Mouse (Mus musculus): Measurements from ENCODE around the gene Ifitm7. TPM values are rescaled to one million over a fixed set of nuclear protein-coding genes. Genes with fewer than 3 reads are reported as not detected.
"Not testable (repeated sequence)": the region's sequence is repeated elsewhere in the genome, so short reads cannot be mapped to it uniquely, and the experiment has no call there.

Gene Ifitm7
- polyA plus RNA-seq, 1 experiment, result not detected

DNA sequence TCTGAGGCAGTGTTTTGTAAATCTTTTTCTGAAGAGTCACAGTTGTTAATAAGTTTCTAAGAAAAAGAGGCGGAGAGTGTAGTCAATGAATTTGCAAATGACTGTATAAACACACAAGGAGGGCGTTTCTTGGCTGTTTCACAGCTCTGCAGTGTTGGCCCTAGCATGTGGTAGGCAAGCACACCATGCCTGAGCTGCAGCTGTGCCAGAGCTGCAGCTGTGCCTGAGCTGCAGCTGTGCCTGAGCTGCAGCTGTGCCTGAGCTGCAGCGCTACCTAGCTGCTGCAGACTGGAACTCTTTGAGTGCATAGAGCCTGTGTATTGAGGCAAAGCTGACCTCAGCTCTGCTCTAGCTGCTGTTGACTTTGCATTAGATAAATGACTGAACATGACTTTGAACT lies 17.5 kb upstream of the Ifitm7 start:
- Histone ChIP-seq H3K27me3 (ENCODE audit: control insufficient read depth, insufficient read depth, low read length) (no peaks in the 10 kb centered on the region), H3K4me3 (ENCODE audit: low read depth, low read length) (no peak overlapping the region), H3K36me3 (ENCODE audit: control insufficient read depth, insufficient read depth, low read length) (no peaks in the 10 kb centered on the region), H3K4me1 (ENCODE audit: control insufficient read depth, insufficient read depth, insufficient read length, low read length) (peaks cover 12% of the 10 kb centered on the region; the same call in 1 of the 2 replicates), H3K27ac (ENCODE audit: insufficient read depth, low read depth, low read length) (peak overlapping the region; percentile 69)
- peak; percentile 53; the same call in 1 of the 2 replicates for TF ChIP-seq CTCF (IDR thresholded peaks at IDR 0.05; ENCODE audit: extremely low read depth, insufficient read length, insufficient replicate concordance, low read depth, low read length)
- TF ChIP-seq POLR2A (IDR thresholded peaks at IDR 0.05; ENCODE audit: low read depth, low read length), result no peak
- whole genome bisulfite sequencing, result 11% methylated on average over 3 of the region's 3 CpGs

DNA sequence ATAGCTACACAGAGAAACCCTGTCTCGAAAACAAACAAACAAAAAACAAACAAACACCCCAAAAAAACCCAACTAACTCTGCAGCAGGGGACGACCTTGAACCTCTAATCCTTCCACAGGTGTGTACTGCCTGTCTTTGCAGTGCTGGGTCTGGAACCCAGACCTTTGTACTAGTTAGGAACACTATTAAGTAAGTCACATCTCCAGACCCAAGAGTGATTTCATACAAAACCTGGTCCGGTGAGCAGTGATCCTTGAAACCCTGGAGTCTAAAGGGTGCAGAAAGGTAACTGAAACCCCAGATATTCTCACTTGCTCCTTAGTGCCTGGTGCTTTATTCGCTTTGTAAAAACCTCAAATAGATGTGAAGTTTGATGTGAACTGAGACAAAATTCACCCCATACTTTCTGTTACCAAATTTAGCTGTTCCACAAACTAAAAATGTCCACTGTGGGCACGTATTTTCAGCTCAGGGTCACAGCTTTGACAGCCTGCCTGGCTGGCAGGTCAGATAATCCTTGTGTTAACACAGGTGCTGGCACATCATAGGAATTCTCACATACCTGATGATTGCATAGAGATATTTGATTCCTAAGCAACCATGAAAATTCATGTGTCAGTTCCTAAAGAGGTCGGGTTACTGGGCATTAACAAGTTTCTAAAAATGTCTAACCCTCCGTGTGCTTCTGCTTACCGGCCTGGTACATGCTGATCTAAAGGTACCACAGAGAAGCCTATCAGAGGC lies 16.9 kb upstream of the Ifitm7 start:
- no peak overlapping the region for H3K4me3 ChIP-seq (ENCODE audit: low read depth, low read length)
- no peaks in the 10 kb centered on the region for H3K27me3 ChIP-seq (ENCODE audit: control insufficient read depth, insufficient read depth, low read length)
- H3K27ac ChIP-seq (ENCODE audit: insufficient read depth, low read depth, low read length), result no peak overlapping the region
- H3K4me1 ChIP-seq (ENCODE audit: control insufficient read depth, insufficient read depth, insufficient read length, low read length), result peaks cover 12% of the 10 kb centered on the region; the same call in 1 of the 2 replicates
- TF ChIP-seq POLR2A (IDR thresholded peaks at IDR 0.05; ENCODE audit: low read depth, low read length) (no peak), CTCF (IDR thresholded peaks at IDR 0.05; ENCODE audit: extremely low read depth, insufficient read length, insufficient replicate concordance, low read depth, low read length) (no peak)
- WGBS, result 48% methylated on average over 8 of the region's 8 CpGs
- no peaks in the 10 kb centered on the region for H3K36me3 ChIP-seq (ENCODE audit: control insufficient read depth, insufficient read depth, low read length)

GRCm38 (mm10) chr16:13994502-13994901 lies 7.8 kb upstream of the Ifitm7 start:
- no peak for TF ChIP-seq POLR2A (IDR thresholded peaks at IDR 0.05; ENCODE audit: low read depth, low read length)
- no peak for TF ChIP-seq CTCF (IDR thresholded peaks at IDR 0.05; ENCODE audit: extremely low read depth, insufficient read length, insufficient replicate concordance, low read depth, low read length)
- Histone ChIP-seq H3K4me3 (ENCODE audit: low read depth, low read length) (no peak overlapping the region), H3K27me3 (ENCODE audit: control insufficient read depth, insufficient read depth, low read length) (no peaks in the 10 kb centered on the region), H3K4me1 (ENCODE audit: control insufficient read depth, insufficient read depth, insufficient read length, low read length) (no peaks in the 10 kb centered on the region), H3K36me3 (ENCODE audit: control insufficient read depth, insufficient read depth, low read length) (no peaks in the 10 kb centered on the region), H3K27ac (ENCODE audit: insufficient read depth, low read depth, low read length) (no peak overlapping the region)
- 60% methylated on average over 1 of the region's 1 CpGs for WGBS

- H3K27me3 ChIP-seq (ENCODE audit: control insufficient read depth, insufficient read depth, low read length), result no peaks in the 10 kb centered on the region
- H3K27ac ChIP-seq (ENCODE audit: insufficient read depth, low read depth, low read length), result no peak overlapping the region
- no peak for TF ChIP-seq CTCF (IDR thresholded peaks at IDR 0.05; ENCODE audit: extremely low read depth, insufficient read length, insufficient replicate concordance, low read depth, low read length)
- H3K4me1 ChIP-seq (ENCODE audit: control insufficient read depth, insufficient read depth, insufficient read length, low read length), result no peaks in the 10 kb centered on the region
- 94% methylated on average over 1 of the region's 1 CpGs for WGBS
- H3K4me3 ChIP-seq (ENCODE audit: low read depth, low read length), result no peak overlapping the region
- H3K36me3 ChIP-seq (ENCODE audit: control insufficient read depth, insufficient read depth, low read length), result no peaks in the 10 kb centered on the region
Observed at GRCm38 (mm10) chr16:13994076-13994475, 7.4 kb upstream of the Ifitm7 start.

DNA sequence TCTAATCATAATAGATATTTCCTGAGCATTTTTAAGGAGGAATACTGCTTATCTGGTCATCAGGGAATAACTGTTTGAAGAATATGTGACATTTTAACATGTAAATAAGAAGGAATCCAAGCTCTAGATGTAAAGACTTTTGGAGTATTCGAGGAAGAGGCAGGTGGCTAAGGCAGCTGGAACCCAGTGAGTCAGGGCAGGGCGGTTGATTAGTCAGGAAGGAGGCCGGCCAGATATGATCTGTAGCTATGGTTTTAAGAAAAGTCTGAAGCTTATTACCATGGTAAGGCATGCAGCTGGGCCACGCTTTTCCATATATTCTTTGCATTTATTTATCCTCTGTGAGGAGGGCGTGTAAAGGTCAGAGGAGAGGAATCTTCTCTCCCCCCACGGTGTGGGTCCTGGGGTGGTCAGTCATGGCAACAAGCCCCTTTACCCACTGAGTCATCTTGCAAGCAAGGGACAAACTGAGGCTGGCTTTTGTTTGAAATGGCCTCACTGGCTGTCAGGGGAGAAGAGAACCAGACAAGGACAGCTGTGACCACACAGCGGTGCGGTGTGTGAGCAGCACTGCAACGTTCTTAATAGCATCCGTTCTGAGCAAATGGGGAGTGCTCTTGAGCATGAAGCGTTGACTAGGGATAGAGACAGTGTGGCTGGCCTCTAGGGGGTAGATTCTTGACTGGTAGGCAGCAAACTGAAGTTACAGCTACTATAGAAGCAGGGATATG lies 6.0 kb upstream of the Ifitm7 start:
- H3K27ac ChIP-seq (ENCODE audit: insufficient read depth, low read depth, low read length), result no peak overlapping the region
- no peaks in the 10 kb centered on the region for H3K27me3 ChIP-seq (ENCODE audit: control insufficient read depth, insufficient read depth, low read length)
- WGBS, result 79% methylated on average over 11 of the region's 11 CpGs
- TF ChIP-seq POLR2A (IDR thresholded peaks at IDR 0.05; ENCODE audit: low read depth, low read length) (no peak), CTCF (IDR thresholded peaks at IDR 0.05; ENCODE audit: extremely low read depth, insufficient read length, insufficient replicate concordance, low read depth, low read length) (no peak)
- H3K36me3 ChIP-seq (ENCODE audit: control insufficient read depth, insufficient read depth, low read length), result no peaks in the 10 kb centered on the region
- H3K4me3 ChIP-seq (ENCODE audit: low read depth, low read length), result no peak overlapping the region
- H3K4me1 ChIP-seq (ENCODE audit: control insufficient read depth, insufficient read depth, insufficient read length, low read length), result no peaks in the 10 kb centered on the region

GRCm38 (mm10) chr16:13986197-13986573 lies 503 bp downstream of the Ifitm7 start:
- H3K36me3 ChIP-seq (ENCODE audit: control insufficient read depth, insufficient read depth, low read length), result no peaks in the 10 kb centered on the region
- TF ChIP-seq CTCF (IDR thresholded peaks at IDR 0.05; ENCODE audit: extremely low read depth, insufficient read length, insufficient replicate concordance, low read depth, low read length) (no peak), POLR2A (IDR thresholded peaks at IDR 0.05; ENCODE audit: low read depth, low read length) (no peak)
- no peaks in the 10 kb centered on the region for H3K4me1 ChIP-seq (ENCODE audit: control insufficient read depth, insufficient read depth, insufficient read length, low read length)
- no peak overlapping the region for H3K4me3 ChIP-seq (ENCODE audit: low read depth, low read length)
- H3K27ac ChIP-seq (ENCODE audit: insufficient read depth, low read depth, low read length), result no peak overlapping the region
- H3K27me3 ChIP-seq (ENCODE audit: control insufficient read depth, insufficient read depth, low read length), result no peaks in the 10 kb centered on the region
- 67% methylated on average over 3 of the region's 3 CpGs for WGBS

DNA sequence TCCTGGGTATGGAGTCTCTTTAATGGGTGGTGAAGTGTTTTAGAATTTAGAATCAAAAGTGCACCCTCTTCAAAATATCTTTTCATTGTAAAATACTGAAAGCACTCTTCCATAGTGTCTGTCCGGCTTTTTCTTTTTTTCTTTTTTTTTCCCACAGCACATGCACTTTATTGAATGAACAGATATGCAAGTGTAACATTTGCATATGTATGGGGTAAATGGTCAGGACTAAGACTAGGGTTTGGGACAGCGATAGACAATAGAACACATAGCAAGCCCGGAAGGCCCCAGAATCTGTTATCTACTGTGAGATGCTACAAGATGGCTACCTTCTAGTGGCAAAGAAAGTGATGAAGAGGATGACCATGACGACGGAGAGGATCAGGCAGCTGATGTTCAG lies 3.5 kb downstream of the Ifitm7 start:
- Histone ChIP-seq H3K27me3 (ENCODE audit: control insufficient read depth, insufficient read depth, low read length) (no peaks in the 10 kb centered on the region), H3K27ac (ENCODE audit: insufficient read depth, low read depth, low read length) (no peak overlapping the region), H3K4me3 (ENCODE audit: low read depth, low read length) (no peak overlapping the region), H3K4me1 (ENCODE audit: control insufficient read depth, insufficient read depth, insufficient read length, low read length) (no peaks in the 10 kb centered on the region), H3K36me3 (ENCODE audit: control insufficient read depth, insufficient read depth, low read length) (no peaks in the 10 kb centered on the region)
- 92% methylated on average over 5 of the region's 5 CpGs for WGBS
- TF ChIP-seq CTCF (IDR thresholded peaks at IDR 0.05; ENCODE audit: extremely low read depth, insufficient read length, insufficient replicate concordance, low read depth, low read length), result no peak
- no peak for TF ChIP-seq POLR2A (IDR thresholded peaks at IDR 0.05; ENCODE audit: low read depth, low read length)

DNA sequence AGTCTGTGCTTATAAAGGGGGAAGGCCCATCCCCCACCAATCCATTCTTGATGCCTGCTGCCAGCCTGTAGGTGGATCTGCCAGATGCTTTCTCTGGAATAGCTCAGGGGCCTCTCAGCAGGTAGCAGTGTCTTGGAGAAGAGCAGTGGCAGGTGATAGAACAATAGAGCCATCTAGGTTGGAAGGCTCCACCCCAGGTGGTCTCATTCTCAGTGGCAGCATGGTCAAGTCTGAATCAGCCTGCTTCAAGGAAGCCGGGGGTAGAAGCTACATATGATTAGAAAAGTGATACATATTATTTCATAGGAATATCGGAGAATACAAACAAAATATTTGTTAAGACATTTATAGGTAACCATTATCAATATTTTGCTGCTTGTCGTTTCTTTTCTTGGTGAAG lies 5.0 kb downstream of the Ifitm7 start:
- not testable (repeated sequence) for H3K36me3 ChIP-seq (ENCODE audit: control insufficient read depth, insufficient read depth, low read length); H3K27me3 ChIP-seq (ENCODE audit: control insufficient read depth, insufficient read depth, low read length)
- 84% methylated on average over 3 of the region's 3 CpGs for WGBS

GRCm38 (mm10) chr16:13977026-13977425 lies 9.7 kb downstream of the Ifitm7 start:
- 78% methylated on average over 1 of the region's 1 CpGs for WGBS
- H3K27me3 ChIP-seq (ENCODE audit: control insufficient read depth, insufficient read depth, low read length); H3K27ac ChIP-seq (ENCODE audit: insufficient read depth, low read depth, low read length); H3K36me3 ChIP-seq (ENCODE audit: control insufficient read depth, insufficient read depth, low read length); H3K4me1 ChIP-seq (ENCODE audit: control insufficient read depth, insufficient read depth, insufficient read length, low read length); H3K4me3 ChIP-seq (ENCODE audit: low read depth, low read length): not testable (repeated sequence)

More for the DNA sequence above, 5.0 kb downstream of the Ifitm7 start:
- not testable (repeated sequence) for H3K4me1 ChIP-seq (ENCODE audit: control insufficient read depth, insufficient read depth, insufficient read length, low read length); H3K27ac ChIP-seq (ENCODE audit: insufficient read depth, low read depth, low read length); H3K4me3 ChIP-seq (ENCODE audit: low read depth, low read length)

DNA sequence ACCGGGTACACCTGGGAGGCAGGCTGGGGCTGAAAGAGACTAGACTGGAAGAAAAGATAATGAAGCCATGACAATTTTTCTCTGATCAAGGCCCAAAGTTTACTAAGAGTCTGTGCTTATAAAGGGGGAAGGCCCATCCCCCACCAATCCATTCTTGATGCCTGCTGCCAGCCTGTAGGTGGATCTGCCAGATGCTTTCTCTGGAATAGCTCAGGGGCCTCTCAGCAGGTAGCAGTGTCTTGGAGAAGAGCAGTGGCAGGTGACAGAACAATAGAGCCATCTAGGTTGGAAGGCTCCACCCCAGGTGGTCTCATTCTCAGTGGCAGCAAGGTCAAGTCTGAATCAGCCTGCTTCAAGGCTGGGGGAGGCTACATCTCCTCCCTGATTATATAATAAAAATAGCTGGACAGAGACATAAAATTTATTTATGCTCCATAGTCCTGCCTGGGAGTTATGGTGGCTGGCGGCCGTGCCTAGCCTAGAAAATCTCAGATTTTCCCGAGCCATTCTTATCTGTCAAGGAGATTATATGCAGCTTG lies 10.3 kb downstream of the Ifitm7 start:
- not testable (repeated sequence) for H3K4me3 ChIP-seq (ENCODE audit: low read depth, low read length); H3K4me1 ChIP-seq (ENCODE audit: control insufficient read depth, insufficient read depth, insufficient read length, low read length); H3K27me3 ChIP-seq (ENCODE audit: control insufficient read depth, insufficient read depth, low read length); H3K27ac ChIP-seq (ENCODE audit: insufficient read depth, low read depth, low read length); H3K36me3 ChIP-seq (ENCODE audit: control insufficient read depth, insufficient read depth, low read length)
- 86% methylated on average over 4 of the region's 4 CpGs for WGBS
